Mouse (Mus musculus): ENCODE results near the gene Car12. TPM values are rescaled to one million over a fixed set of nuclear protein-coding genes. Genes with fewer than 3 reads are reported as not detected.
A peak's percentile ranks its signal among the peaks of the same experiment; 100 is the strongest.

Car12 gene
- polyA plus RNA-seq, 1 experiment from 2014 or later, result 19.3 TPM

DNA sequence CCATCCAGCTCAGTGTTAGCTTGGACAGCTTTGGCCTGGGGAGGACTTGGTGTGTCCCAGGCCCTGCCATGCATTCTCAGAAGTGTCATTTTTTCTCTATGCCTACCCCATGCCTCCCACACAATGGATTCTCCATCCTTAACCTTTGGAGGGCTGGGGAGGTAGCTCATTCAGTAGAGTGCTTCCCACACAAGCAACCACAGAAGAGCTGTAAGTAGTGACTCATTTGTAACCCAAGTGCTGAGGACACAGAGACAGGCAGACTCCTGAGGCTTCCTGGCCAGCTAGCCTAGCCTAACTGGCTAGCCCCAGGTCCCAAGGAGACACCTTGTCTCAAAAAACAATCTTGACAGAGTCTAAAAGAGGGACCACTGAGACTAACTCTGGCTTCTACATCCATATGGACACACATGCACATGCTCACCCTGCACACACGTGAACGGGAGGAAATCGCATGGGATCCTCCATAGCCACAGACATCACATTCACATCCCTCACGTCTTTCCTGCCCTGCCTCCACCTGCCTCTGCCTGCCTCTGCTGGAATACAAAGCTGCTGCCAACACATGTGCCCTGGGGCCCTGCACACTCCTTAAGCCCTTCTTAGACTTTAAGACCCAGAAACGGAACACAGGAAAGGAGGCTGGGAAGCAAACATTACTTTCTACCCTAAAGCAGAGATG is 8.8 kb downstream of the Car12 start:
- Histone ChIP-seq H3K27ac (ENCODE audit: low read length) (0 out of 2 replicates have a peak overlapping the region, but pooled peaks have one; percentile 30), H3K9ac (ENCODE audit: low read length) (no peak overlapping the region), H3K4me2 (ENCODE audit: low read depth, low read length) (no peak overlapping the region), H3K27me3 (ENCODE audit: control insufficient read depth, insufficient read depth, low read length) (no peaks in the 10 kb centered on the region), H3K4me1 (ENCODE audit: control insufficient read depth, insufficient read depth, low read length) (no peaks in the 10 kb centered on the region; the same call in 1 of the 2 replicates), H3K4me3 (replicated peaks; ENCODE audit: low read length) (no peak overlapping the region), H3K9me3 (replicated peaks; ENCODE audit: control insufficient read depth, low read length) (no peaks in the 10 kb centered on the region), H3K36me3 (ENCODE audit: control insufficient read depth, insufficient read depth, low read length) (no peaks in the 10 kb centered on the region)
- 65% methylated on average over 5 of the region's 5 CpGs for whole genome bisulfite sequencing
- ATAC-seq (ENCODE audit: insufficient read depth, low FRiP score), result no peak

DNA sequence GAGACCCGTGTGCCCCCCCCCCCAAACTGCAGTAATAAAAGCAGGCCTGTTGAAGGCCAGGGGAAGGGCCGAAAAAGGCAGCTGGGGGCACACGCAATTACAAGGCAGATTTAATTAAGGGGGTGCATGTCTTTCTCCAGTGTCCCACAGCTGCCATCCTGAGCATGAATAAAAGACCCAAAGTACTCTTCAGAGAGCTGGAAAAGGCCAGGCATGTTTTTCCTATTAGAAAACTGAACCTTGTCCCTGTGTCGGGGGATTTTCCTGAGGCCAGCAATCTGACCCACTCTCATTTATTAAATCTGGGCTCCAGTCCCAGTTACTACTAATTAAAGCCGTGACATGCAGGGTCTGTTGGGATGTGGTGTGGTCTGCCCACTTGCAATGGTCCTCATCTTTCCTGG is 9.4 kb downstream of the Car12 start:
- H3K9ac ChIP-seq (ENCODE audit: low read length), result no peak overlapping the region
- H3K27ac ChIP-seq (ENCODE audit: low read length), result 0 out of 2 replicates have a peak overlapping the region, but pooled peaks have one; percentile 30
- 0 out of 2 replicates have a peak, but pooled peaks have one; percentile 21 for ATAC-seq (ENCODE audit: insufficient read depth, low FRiP score)
- H3K4me1 ChIP-seq (ENCODE audit: control insufficient read depth, insufficient read depth, low read length), result no peaks in the 10 kb centered on the region; the same call in 1 of the 2 replicates
- no peak overlapping the region for H3K4me3 ChIP-seq (replicated peaks; ENCODE audit: low read length)
- no peak overlapping the region for H3K4me2 ChIP-seq (ENCODE audit: low read depth, low read length)
- 58% methylated on average over 5 of the region's 5 CpGs for WGBS
- H3K36me3 ChIP-seq (ENCODE audit: control insufficient read depth, insufficient read depth, low read length), result no peaks in the 10 kb centered on the region
- H3K27me3 ChIP-seq (ENCODE audit: control insufficient read depth, insufficient read depth, low read length), result no peaks in the 10 kb centered on the region
- no peaks in the 10 kb centered on the region for H3K9me3 ChIP-seq (replicated peaks; ENCODE audit: control insufficient read depth, low read length)

DNA sequence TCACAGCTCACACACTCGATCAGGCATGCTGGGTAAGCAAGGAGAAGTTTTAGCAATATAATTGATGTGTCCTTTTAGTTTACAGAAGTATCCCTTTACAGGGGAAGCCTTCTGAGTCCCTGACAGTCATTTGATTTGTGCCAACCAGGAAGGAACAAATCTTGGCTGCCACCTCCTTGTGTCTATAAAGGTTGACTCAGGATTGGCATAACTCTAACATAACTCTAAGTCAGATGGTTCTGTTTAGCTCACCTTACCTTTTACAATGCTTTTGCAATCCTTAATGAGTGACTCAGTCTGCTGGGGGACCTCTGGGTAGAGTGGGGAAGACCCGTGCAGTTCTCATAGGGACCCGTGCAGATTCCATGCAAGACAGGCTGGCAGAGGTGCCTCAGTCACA is 12.1 kb downstream of the Car12 start:
- ATAC-seq (ENCODE audit: insufficient read depth, low FRiP score), result no peak
- no peaks in the 10 kb centered on the region for H3K9me3 ChIP-seq (replicated peaks; ENCODE audit: control insufficient read depth, low read length)
- WGBS, result 61% methylated on average over 3 of the region's 3 CpGs
- H3K4me3 ChIP-seq (replicated peaks; ENCODE audit: low read length), result no peak overlapping the region
- no peaks in the 10 kb centered on the region for H3K36me3 ChIP-seq (ENCODE audit: control insufficient read depth, insufficient read depth, low read length)
- peak overlapping the region; percentile 26; the same call in 1 of the 2 replicates for H3K27ac ChIP-seq (ENCODE audit: low read length)
- no peaks in the 10 kb centered on the region for H3K27me3 ChIP-seq (ENCODE audit: control insufficient read depth, insufficient read depth, low read length)
- no peaks in the 10 kb centered on the region; the same call in 1 of the 2 replicates for H3K4me1 ChIP-seq (ENCODE audit: control insufficient read depth, insufficient read depth, low read length)
- H3K9ac ChIP-seq (ENCODE audit: low read length), result no peak overlapping the region
- no peak overlapping the region for H3K4me2 ChIP-seq (ENCODE audit: low read depth, low read length)

DNA sequence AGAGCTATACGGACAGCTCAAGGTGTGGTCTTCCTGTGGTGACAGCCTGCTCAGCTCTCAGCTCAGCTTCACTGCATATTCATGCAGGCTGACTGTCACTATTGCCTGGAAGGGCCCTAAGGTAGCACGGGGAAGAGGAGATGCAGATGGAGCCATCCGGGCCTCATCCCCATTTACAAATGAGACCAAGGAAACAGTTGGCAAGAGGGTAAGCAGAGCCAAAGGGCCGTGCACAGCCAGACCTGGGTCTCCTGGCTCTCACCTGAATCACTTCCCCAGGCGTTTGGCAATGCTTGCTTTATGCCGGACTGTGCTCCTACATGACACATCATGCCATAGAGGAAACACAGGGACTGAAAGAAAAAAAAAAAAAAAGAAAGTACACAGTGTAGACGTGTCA is 13.8 kb downstream of the Car12 start:
- Histone ChIP-seq H3K27ac (ENCODE audit: low read length) (peak overlapping the region; percentile 42; the same call in 1 of the 2 replicates), H3K4me3 (replicated peaks; ENCODE audit: low read length) (no peak overlapping the region), H3K9ac (ENCODE audit: low read length) (no peak overlapping the region), H3K4me2 (ENCODE audit: low read depth, low read length) (no peak overlapping the region), H3K27me3 (ENCODE audit: control insufficient read depth, insufficient read depth, low read length) (no peaks in the 10 kb centered on the region), H3K4me1 (ENCODE audit: control insufficient read depth, insufficient read depth, low read length) (no peaks in the 10 kb centered on the region; the same call in 1 of the 2 replicates), H3K9me3 (replicated peaks; ENCODE audit: control insufficient read depth, low read length) (no peaks in the 10 kb centered on the region), H3K36me3 (ENCODE audit: control insufficient read depth, insufficient read depth, low read length) (no peaks in the 10 kb centered on the region)
- ATAC-seq (ENCODE audit: insufficient read depth, low FRiP score), result no peak
- 52% methylated on average over 7 of the region's 7 CpGs for WGBS

DNA sequence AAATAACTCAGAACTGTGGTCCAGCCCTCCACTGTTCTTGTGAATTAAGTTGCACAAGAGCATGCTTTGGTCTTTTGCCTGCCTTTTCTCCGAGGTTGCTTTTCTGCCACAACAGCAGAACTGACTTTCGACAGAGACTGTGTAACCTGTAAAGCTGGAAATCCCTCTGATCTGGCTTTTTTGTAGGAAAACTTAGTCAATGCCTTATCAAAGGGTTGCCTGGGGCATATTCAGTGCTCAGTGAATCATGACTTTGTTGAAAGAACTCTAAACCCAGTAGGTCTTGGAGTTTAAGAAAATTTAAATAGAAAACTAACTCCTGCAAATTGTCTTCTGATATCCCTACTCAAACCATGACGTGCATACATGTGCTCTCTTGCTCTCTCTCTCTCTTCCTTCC is 17.1 kb downstream of the Car12 start:
- no peak for ATAC-seq (ENCODE audit: insufficient read depth, low FRiP score)
- Histone ChIP-seq H3K9ac (ENCODE audit: low read length) (no peak overlapping the region), H3K27ac (ENCODE audit: low read length) (peak overlapping the region; percentile 73; the same call in 1 of the 2 replicates), H3K4me1 (ENCODE audit: control insufficient read depth, insufficient read depth, low read length) (peaks cover 12% of the 10 kb centered on the region), H3K4me3 (replicated peaks; ENCODE audit: low read length) (no peak overlapping the region), H3K27me3 (ENCODE audit: control insufficient read depth, insufficient read depth, low read length) (no peaks in the 10 kb centered on the region), H3K9me3 (replicated peaks; ENCODE audit: control insufficient read depth, low read length) (no peaks in the 10 kb centered on the region), H3K36me3 (ENCODE audit: control insufficient read depth, insufficient read depth, low read length) (no peaks in the 10 kb centered on the region), H3K4me2 (ENCODE audit: low read depth, low read length) (no peak overlapping the region)
- 51% methylated on average over 3 of the region's 3 CpGs for WGBS

DNA sequence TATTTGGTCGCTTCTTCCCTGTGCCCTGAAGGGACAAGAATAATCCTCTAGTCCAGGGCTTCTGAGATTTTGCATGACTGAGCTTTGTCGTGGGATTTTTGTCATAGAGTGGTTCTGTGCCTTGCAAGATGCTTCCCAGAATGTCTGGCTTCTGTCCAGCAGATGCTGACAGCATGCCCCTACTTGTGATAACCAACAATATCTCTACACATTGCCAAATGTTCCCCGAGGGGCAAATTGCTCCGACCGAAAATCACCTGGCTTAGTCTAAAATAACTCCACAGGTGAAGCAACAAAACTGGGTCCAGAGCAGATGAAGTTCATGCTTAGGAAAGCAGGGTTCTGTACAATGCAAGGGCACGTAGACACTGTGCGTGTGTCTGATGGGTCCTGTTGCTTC is 17.8 kb downstream of the Car12 start:
- H3K9ac ChIP-seq (ENCODE audit: low read length), result no peak overlapping the region
- ATAC-seq (ENCODE audit: insufficient read depth, low FRiP score), result no peak
- H3K4me3 ChIP-seq (replicated peaks; ENCODE audit: low read length), result no peak overlapping the region
- no peaks in the 10 kb centered on the region for H3K36me3 ChIP-seq (ENCODE audit: control insufficient read depth, insufficient read depth, low read length)
- H3K4me2 ChIP-seq (ENCODE audit: low read depth, low read length), result no peak overlapping the region
- H3K4me1 ChIP-seq (ENCODE audit: control insufficient read depth, insufficient read depth, low read length), result peaks cover 12% of the 10 kb centered on the region
- H3K27me3 ChIP-seq (ENCODE audit: control insufficient read depth, insufficient read depth, low read length), result no peaks in the 10 kb centered on the region
- H3K27ac ChIP-seq (ENCODE audit: low read length), result peak overlapping the region; percentile 73
- H3K9me3 ChIP-seq (replicated peaks; ENCODE audit: control insufficient read depth, low read length), result no peaks in the 10 kb centered on the region
- 68% methylated on average over 7 of the region's 7 CpGs for WGBS

DNA sequence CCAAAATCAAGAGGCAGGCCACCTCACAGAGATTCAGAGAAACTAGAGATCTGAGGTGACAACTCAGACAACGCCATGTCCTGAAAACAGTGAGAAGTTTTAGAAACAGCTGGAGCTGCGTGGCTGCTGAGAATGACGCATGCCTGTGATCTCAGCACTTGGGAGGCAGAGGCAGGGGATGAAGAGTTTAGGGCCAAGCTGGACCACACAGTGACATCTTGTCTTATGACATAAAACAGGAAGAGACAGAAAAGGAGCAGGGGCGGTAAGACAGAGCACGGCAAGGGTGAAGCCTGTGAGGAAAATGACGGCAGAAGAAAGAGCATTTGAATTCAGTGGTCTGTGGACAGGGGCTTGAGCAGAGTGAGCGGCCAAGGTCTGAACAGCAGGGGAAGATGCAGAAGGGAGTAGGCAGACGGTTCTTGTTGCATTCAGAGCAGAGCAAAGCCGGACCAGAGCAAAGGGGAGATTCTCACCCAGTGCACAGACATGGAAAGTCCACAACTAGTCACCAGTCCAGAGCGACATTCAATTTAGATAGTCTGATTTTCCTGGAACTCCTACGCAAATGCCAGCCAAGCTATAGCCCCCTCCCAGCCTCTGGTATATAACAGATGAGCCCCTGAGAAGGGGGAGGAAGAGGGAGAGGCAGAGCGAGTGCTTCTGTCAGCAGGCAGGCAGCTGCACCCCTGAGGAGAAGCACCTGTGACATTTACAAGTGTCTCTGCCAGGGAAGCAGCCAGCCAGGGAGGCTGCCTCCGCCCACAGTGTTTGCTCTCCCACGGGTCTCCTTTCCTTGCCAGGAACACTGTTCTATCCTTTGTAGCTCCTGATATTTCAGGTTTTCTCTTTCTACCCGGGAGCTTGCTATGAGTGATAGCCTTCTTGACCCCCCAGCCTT is 19.6 kb downstream of the Car12 start:
- Histone ChIP-seq H3K4me2 (ENCODE audit: low read depth, low read length) (peak overlapping the region; percentile 22), H3K27ac (ENCODE audit: low read length) (peak overlapping the region; percentile 72), H3K4me3 (replicated peaks; ENCODE audit: low read length) (no peak overlapping the region), H3K4me1 (ENCODE audit: control insufficient read depth, insufficient read depth, low read length) (peaks cover 12% of the 10 kb centered on the region), H3K9ac (ENCODE audit: low read length) (peak overlapping the region; percentile 4; the same call in 1 of the 2 replicates), H3K36me3 (ENCODE audit: control insufficient read depth, insufficient read depth, low read length) (no peaks in the 10 kb centered on the region), H3K9me3 (replicated peaks; ENCODE audit: control insufficient read depth, low read length) (no peaks in the 10 kb centered on the region), H3K27me3 (ENCODE audit: control insufficient read depth, insufficient read depth, low read length) (no peaks in the 10 kb centered on the region)
- 0 out of 2 replicates have a peak, but pooled peaks have one; percentile 42 for ATAC-seq (ENCODE audit: insufficient read depth, low FRiP score)
- WGBS, result 19% methylated on average over 15 of the region's 15 CpGs

DNA sequence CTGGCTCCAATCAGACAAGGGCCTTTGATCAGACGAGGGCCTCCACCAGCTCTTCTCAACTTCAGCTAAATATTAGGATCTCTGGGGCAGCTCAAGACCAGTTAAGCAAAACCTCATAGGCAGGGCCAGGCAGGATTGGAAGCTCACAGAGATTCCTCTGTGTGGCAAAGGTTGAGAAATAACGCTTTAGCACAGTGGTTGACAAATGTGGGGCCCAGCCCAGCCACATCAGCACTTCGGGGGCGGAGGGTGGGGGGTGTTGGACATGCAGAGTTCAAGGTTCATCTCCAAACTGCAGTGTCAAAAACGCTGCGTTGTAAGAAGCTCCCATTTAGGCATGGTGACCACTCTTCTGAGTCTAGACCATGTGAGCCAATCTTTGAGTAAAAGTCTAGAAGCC is 21.1 kb downstream of the Car12 start:
- Histone ChIP-seq H3K4me2 (ENCODE audit: low read depth, low read length) (no peak overlapping the region), H3K27me3 (ENCODE audit: control insufficient read depth, insufficient read depth, low read length) (no peaks in the 10 kb centered on the region), H3K27ac (ENCODE audit: low read length) (no peak overlapping the region), H3K9me3 (replicated peaks; ENCODE audit: control insufficient read depth, low read length) (no peaks in the 10 kb centered on the region), H3K4me3 (replicated peaks; ENCODE audit: low read length) (no peak overlapping the region), H3K4me1 (ENCODE audit: control insufficient read depth, insufficient read depth, low read length) (peaks cover 12% of the 10 kb centered on the region), H3K9ac (ENCODE audit: low read length) (no peak overlapping the region), H3K36me3 (ENCODE audit: control insufficient read depth, insufficient read depth, low read length) (no peaks in the 10 kb centered on the region)
- WGBS, result 77% methylated on average over 6 of the region's 6 CpGs
- no peak for ATAC-seq (ENCODE audit: insufficient read depth, low FRiP score)

DNA sequence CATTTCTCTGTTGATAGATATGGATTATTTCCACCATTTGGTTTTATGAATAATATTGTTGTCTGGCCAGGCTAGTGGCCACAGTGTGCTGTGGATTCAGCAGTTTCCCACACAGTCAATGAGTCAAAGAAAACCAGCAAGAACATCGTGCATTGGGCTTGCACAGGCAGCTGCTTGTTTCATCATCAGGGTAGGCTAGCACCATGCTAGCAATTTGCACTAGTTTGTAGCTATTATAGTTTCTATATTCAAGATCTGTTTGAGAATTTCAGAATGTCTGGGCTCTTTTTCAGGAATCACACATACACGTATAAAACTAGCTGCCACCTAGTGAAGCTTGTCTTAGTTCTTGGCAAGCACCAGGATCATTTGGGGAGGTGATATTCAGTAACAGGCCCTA is 21.6 kb downstream of the Car12 start:
- ATAC-seq (ENCODE audit: insufficient read depth, low FRiP score), result no peak
- no peaks in the 10 kb centered on the region for H3K27me3 ChIP-seq (ENCODE audit: control insufficient read depth, insufficient read depth, low read length)
- H3K27ac ChIP-seq (ENCODE audit: low read length), result peak overlapping the region; percentile 34; the same call in 1 of the 2 replicates
- WGBS, result 83% methylated on average over 2 of the region's 2 CpGs
- H3K4me1 ChIP-seq (ENCODE audit: control insufficient read depth, insufficient read depth, low read length), result peaks cover 12% of the 10 kb centered on the region
- no peak overlapping the region for H3K4me2 ChIP-seq (ENCODE audit: low read depth, low read length)
- no peaks in the 10 kb centered on the region for H3K9me3 ChIP-seq (replicated peaks; ENCODE audit: control insufficient read depth, low read length)
- H3K36me3 ChIP-seq (ENCODE audit: control insufficient read depth, insufficient read depth, low read length), result no peaks in the 10 kb centered on the region
- no peak overlapping the region for H3K9ac ChIP-seq (ENCODE audit: low read length)
- no peak overlapping the region for H3K4me3 ChIP-seq (replicated peaks; ENCODE audit: low read length)

Measured in stomach, embryonic 16.5 days (tissue).